Mouse (Mus musculus): ENCODE measurements around the gene Cd4. TPM values are rescaled to one million over a fixed set of nuclear protein-coding genes. Genes with fewer than 3 reads are reported as not detected.

Cd4 gene
- polyA plus RNA-seq, 1 experiment from 2014 or later, result 0.14 TPM

GRCm38 (mm10) chr6:124883351-124883750, 4.7 kb downstream of the Cd4 start:
- Histone ChIP-seq H3K9me3 (ENCODE audit: low read length) (no peaks in the 10 kb centered on the region), H3K9ac (replicated peaks) (no peak overlapping the region), H3K27me3 (ENCODE audit: insufficient read depth, low read length) (no peaks in the 10 kb centered on the region), H3K4me2 (ENCODE audit: low read depth, low read length) (no peak overlapping the region), H3K36me3 (replicated peaks; ENCODE audit: insufficient read depth, low read length) (no peaks in the 10 kb centered on the region), H3K4me3 (ENCODE audit: low read depth, low read length) (no peak overlapping the region), H3K4me1 (ENCODE audit: insufficient read depth) (no peaks in the 10 kb centered on the region), H3K27ac (ENCODE audit: low read depth) (no peak overlapping the region)
- TF ChIP-seq CTCF (IDR thresholded peaks at IDR 0.05; ENCODE audit: low read depth) (no peak), EP300 (IDR thresholded peaks at IDR 0.05; ENCODE audit: low read depth) (no peak)
- DNase-seq (no peak), ATAC-seq (no peak)
- WGBS (ENCODE audit: insufficient replicate concordance), result 78% methylated on average over 10 of the region's 10 CpGs

- WGBS (ENCODE audit: insufficient replicate concordance), result 84% methylated on average over 9 of the region's 9 CpGs
- Histone ChIP-seq H3K27ac (ENCODE audit: low read depth) (no peak overlapping the region), H3K9me3 (ENCODE audit: low read length) (no peaks in the 10 kb centered on the region), H3K36me3 (replicated peaks; ENCODE audit: insufficient read depth, low read length) (no peaks in the 10 kb centered on the region), H3K4me3 (ENCODE audit: low read depth, low read length) (no peak overlapping the region), H3K4me1 (ENCODE audit: insufficient read depth) (no peaks in the 10 kb centered on the region), H3K9ac (replicated peaks) (no peak overlapping the region), H3K4me2 (ENCODE audit: low read depth, low read length) (no peak overlapping the region), H3K27me3 (ENCODE audit: insufficient read depth, low read length) (no peaks in the 10 kb centered on the region)
- no peak for ATAC-seq
- TF ChIP-seq EP300 (IDR thresholded peaks at IDR 0.05; ENCODE audit: low read depth), result no peak
- no peak for TF ChIP-seq CTCF (IDR thresholded peaks at IDR 0.05; ENCODE audit: low read depth)
- no peak for DNase-seq
These were observed 6.2 kb downstream of the Cd4 start for GRCm38 (mm10) chr6:124881821-124882220.

- WGBS (ENCODE audit: insufficient replicate concordance), result 50% methylated on average over 6 of the region's 6 CpGs
- Histone ChIP-seq H3K4me2 (ENCODE audit: low read depth, low read length) (no peak overlapping the region), H3K27me3 (ENCODE audit: insufficient read depth, low read length) (no peaks in the 10 kb centered on the region), H3K9me3 (ENCODE audit: low read length) (no peaks in the 10 kb centered on the region), H3K4me1 (ENCODE audit: insufficient read depth) (no peaks in the 10 kb centered on the region), H3K9ac (replicated peaks) (no peak overlapping the region), H3K4me3 (ENCODE audit: low read depth, low read length) (no peak overlapping the region), H3K27ac (ENCODE audit: low read depth) (no peak overlapping the region), H3K36me3 (replicated peaks; ENCODE audit: insufficient read depth, low read length) (no peaks in the 10 kb centered on the region)
- TF ChIP-seq CTCF (IDR thresholded peaks at IDR 0.05; ENCODE audit: low read depth) (no peak), EP300 (IDR thresholded peaks at IDR 0.05; ENCODE audit: low read depth) (no peak)
- ATAC-seq (no peak), DNase-seq (no peak)
These were observed 8.6 kb downstream of the Cd4 start for GRCm38 (mm10) chr6:124879390-124879789.

- Histone ChIP-seq H3K4me1 (ENCODE audit: insufficient read depth) (no peaks in the 10 kb centered on the region), H3K4me2 (ENCODE audit: low read depth, low read length) (no peak overlapping the region), H3K27ac (ENCODE audit: low read depth) (no peak overlapping the region), H3K27me3 (ENCODE audit: insufficient read depth, low read length) (no peaks in the 10 kb centered on the region), H3K4me3 (ENCODE audit: low read depth, low read length) (no peak overlapping the region), H3K9ac (replicated peaks) (no peak overlapping the region), H3K36me3 (replicated peaks; ENCODE audit: insufficient read depth, low read length) (no peaks in the 10 kb centered on the region), H3K9me3 (ENCODE audit: low read length) (no peaks in the 10 kb centered on the region)
- 29% methylated on average over 2 of the region's 3 CpGs for WGBS (ENCODE audit: insufficient replicate concordance)
- DNase-seq (no peak), ATAC-seq (no peak)
- TF ChIP-seq CTCF (IDR thresholded peaks at IDR 0.05; ENCODE audit: low read depth), result no peak
- no peak for TF ChIP-seq EP300 (IDR thresholded peaks at IDR 0.05; ENCODE audit: low read depth)
These were observed 13.7 kb downstream of the Cd4 start for GRCm38 (mm10) chr6:124874348-124874747.

GRCm38 (mm10) chr6:124866560-124866959, 21.5 kb downstream of the Cd4 start:
- Histone ChIP-seq H3K4me2 (ENCODE audit: low read depth, low read length) (no peak overlapping the region), H3K36me3 (replicated peaks; ENCODE audit: insufficient read depth, low read length) (no peaks in the 10 kb centered on the region), H3K9me3 (ENCODE audit: low read length) (no peaks in the 10 kb centered on the region), H3K9ac (replicated peaks) (no peak overlapping the region), H3K27me3 (ENCODE audit: insufficient read depth, low read length) (peaks cover 36% of the 10 kb centered on the region), H3K4me1 (ENCODE audit: insufficient read depth) (peaks cover 9% of the 10 kb centered on the region), H3K27ac (ENCODE audit: low read depth) (no peak overlapping the region), H3K4me3 (ENCODE audit: low read depth, low read length) (no peak overlapping the region)
- TF ChIP-seq EP300 (IDR thresholded peaks at IDR 0.05; ENCODE audit: low read depth), result no peak
- TF ChIP-seq CTCF (IDR thresholded peaks at IDR 0.05; ENCODE audit: low read depth), result no peak
- WGBS (ENCODE audit: insufficient replicate concordance), result 71% methylated on average over 6 of the region's 7 CpGs
- ATAC-seq (no peak), DNase-seq (no peak)

- Histone ChIP-seq H3K9me3 (ENCODE audit: low read length) (no peaks in the 10 kb centered on the region), H3K9ac (replicated peaks) (no peak overlapping the region), H3K4me3 (ENCODE audit: low read depth, low read length) (no peak overlapping the region), H3K27ac (ENCODE audit: low read depth) (no peak overlapping the region), H3K36me3 (replicated peaks; ENCODE audit: insufficient read depth, low read length) (no peaks in the 10 kb centered on the region), H3K27me3 (ENCODE audit: insufficient read depth, low read length) (peaks cover 43% of the 10 kb centered on the region), H3K4me1 (ENCODE audit: insufficient read depth) (peaks cover 9% of the 10 kb centered on the region), H3K4me2 (ENCODE audit: low read depth, low read length) (no peak overlapping the region)
- ATAC-seq (no peak), DNase-seq (no peak)
- 72% methylated on average over 17 of the region's 18 CpGs for WGBS (ENCODE audit: insufficient replicate concordance)
- TF ChIP-seq EP300 (IDR thresholded peaks at IDR 0.05; ENCODE audit: low read depth), result no peak
- TF ChIP-seq CTCF (IDR thresholded peaks at IDR 0.05; ENCODE audit: low read depth), result no peak
These were observed 22.2 kb downstream of the Cd4 start for GRCm38 (mm10) chr6:124865766-124866362.
